Mouse (Mus musculus): ENCODE measurements at regions not wholly inside any gene's neighbourhood (a gene's known extent, or its start where the extent isn't known, plus 50 kb on each side); places are given as distances from the start of the nearest gene placed in this dataset.

- no peak for DNase-seq (ENCODE audit: low spot score in 2 of 2)
Observed at GRCm38 (mm10) chr1:193423653-193424075, 53.6 kb upstream of the Camk1g start.

- DNase-seq (ENCODE audit: low spot score in 2 of 2): no peak
Observed at GRCm38 (mm10) chr1:193422886-193423285, 52.8 kb upstream of the Camk1g start.

GRCm38 (mm10) chr1:193421820-193422219 is 51.7 kb upstream of the Camk1g start:
- DNase-seq (ENCODE audit: low spot score in 2 of 2): no peak

- no peak for DNase-seq (ENCODE audit: low spot score in 2 of 2)
Observed at GRCm38 (mm10) chr1:193421414-193421813, 51.3 kb upstream of the Camk1g start.

Small RNAs in the stretch of these regions (microRNA-seq; reads per million reads assigned to microRNA genes)
- gene Mir205: 2.9 to 6.0 reads per million in 2 experiments

All from left cerebral cortex, adult 8-10 months (tissue).